Mouse (Mus musculus) monocyte, adult 2 months (primary cell): ENCODE measurements around the gene Olfr575.

Experiments
- DNase-seq, 2 experiments: peaks; one replicate each; pipeline ENCODE4 v3.0.0; 2022; ENCODE audit warnings: low spot score in 2 of 2, low read depth in 1 of 2

Olfr575 gene

GRCm38 (mm10) chr7:102958593-102958992, at the start of gene Olfr575:
Olfr575 (minus strand) TSS chr7:102958775.
- no peak for DNase-seq

GRCm38 (mm10) chr7:102989224-102989623, 30.6 kb upstream of the Olfr575 start, which contains the start of gene Olfr578:
Olfr578 (minus strand) TSS chr7:102989324.
- DNase-seq, result no peak

GRCm38 (mm10) chr7:102975843-102976242, 17.3 kb upstream of the Olfr575 start, which contains the start of gene Olfr577:
Olfr577 (minus strand) TSS chr7:102975943.
- DNase-seq, result no peak

- DNase-seq, result no peak
These were observed 15.8 kb upstream of the Olfr575 start for GRCm38 (mm10) chr7:102974399-102974798.

GRCm38 (mm10) chr7:102962360-102962759, 3.8 kb upstream of the Olfr575 start, which contains the start of gene Olfr576:
Olfr576 (plus strand) TSS chr7:102962660.
- no peak for DNase-seq

- no peak for DNase-seq
These were observed 438 bp downstream of the Olfr575 start for GRCm38 (mm10) chr7:102958137-102958536.

- no peak for DNase-seq
These were observed 7.8 kb downstream of the Olfr575 start for GRCm38 (mm10) chr7:102950732-102951131.

- no peak for DNase-seq
These were observed 10.4 kb downstream of the Olfr575 start, which contains the start of gene Olfr574 for GRCm38 (mm10) chr7:102948167-102948566. Olfr574 (plus strand) TSS chr7:102948467.

- DNase-seq, result no peak
These were observed 15.2 kb downstream of the Olfr575 start for GRCm38 (mm10) chr7:102943417-102943816.

- no peak for DNase-seq
These were observed 16.1 kb downstream of the Olfr575 start, which contains the start of gene Olfr573-ps1 for GRCm38 (mm10) chr7:102942475-102942874. Olfr573-ps1 (minus strand) TSS chr7:102942575.

- DNase-seq, result no peak
These were observed 31.5 kb downstream of the Olfr575 start for GRCm38 (mm10) chr7:102927105-102927504.

- DNase-seq, result no peak
These were observed 34.5 kb downstream of the Olfr575 start, which contains the start of gene Olfr572 for GRCm38 (mm10) chr7:102924109-102924508. Olfr572 (plus strand) TSS chr7:102924409.

- no peak for DNase-seq
These were observed 38.9 kb downstream of the Olfr575 start for GRCm38 (mm10) chr7:102919632-102920031.

- no peak for DNase-seq
These were observed 41.3 kb downstream of the Olfr575 start, which contains the start of gene Olfr571 for GRCm38 (mm10) chr7:102917032-102917875. Olfr571 (minus strand) TSS chr7:102917536.

- DNase-seq, result no peak
These were observed 42.2 kb downstream of the Olfr575 start for GRCm38 (mm10) chr7:102916405-102916804.

- DNase-seq, result no peak
These were observed 43.3 kb downstream of the Olfr575 start for GRCm38 (mm10) chr7:102915261-102915660.
